Mouse (Mus musculus) cerebellum, adult 2 months (tissue): Measurements from ENCODE around the gene Gm8978. TPM values are rescaled to one million over a fixed set of nuclear protein-coding genes. Genes with fewer than 3 reads are reported as not detected.
"Not testable (repeated sequence)": the region's sequence is repeated elsewhere in the genome, so short reads cannot be mapped to it uniquely, and the experiment has no call there.

Experiments
- DNase-seq, 2 experiments: peaks; one replicate each; pipeline ENCODE4 v3.0.0; 2021
- H3K27ac ChIP-seq: fragments of 200-500 bp; 2 replicates; pipeline ENCODE4 v1.5.1; 2012; ENCODE audit warnings: low read length, control low read depth, inconsistent platforms; ENCODE audit not compliant: insufficient read depth
- H3K27me3 ChIP-seq: fragments of 200-500 bp; 2 replicates; pipeline ENCODE4 v1.6.1; 2012; ENCODE audit warnings: inconsistent platforms, mild to moderate bottlenecking, low read length, moderate library complexity; ENCODE audit not compliant: control insufficient read depth, insufficient read depth
- H3K4me1 ChIP-seq: fragments of 200-500 bp; 2 replicates; pipeline ENCODE4 v1.6.1; 2011; ENCODE audit warnings: low read length; ENCODE audit not compliant: control insufficient read depth, insufficient read depth
- H3K4me3 ChIP-seq: fragments of 200-500 bp; replicated peaks from 2 replicates; pipeline ENCODE3; 2011; ENCODE audit warnings: mild to moderate bottlenecking, low read depth, low read length, control low read depth; ENCODE audit not compliant: insufficient read depth
- POLR2A ChIP-seq: fragments of 200-500 bp; IDR thresholded peaks from 2 replicates; pipeline ENCODE4 v1.6.1; 2011; ENCODE audit warnings: low read length, control low read depth, borderline replicate concordance; ENCODE audit not compliant: insufficient read depth
- WGBS: fragments of 180-500 bp; shearing (Covaris S2); methylation state at CpG from one replicate; pipeline ENCODE4 v1.1.7; 2018; 5-methylcytosine and 5-hydroxymethylcytosine counted together
- polyA plus RNA-seq: library from polyadenylated mRNA; depleted of rRNA; stranded (reverse); fragments of >200 nt; gene quantifications from 2 replicates; pipeline ENCODE4 v1.2.3, GENCODE M21; 2012; rRNA removed

Gm8978 gene
- polyA plus RNA-seq = not detected in 2 replicates

DNA sequence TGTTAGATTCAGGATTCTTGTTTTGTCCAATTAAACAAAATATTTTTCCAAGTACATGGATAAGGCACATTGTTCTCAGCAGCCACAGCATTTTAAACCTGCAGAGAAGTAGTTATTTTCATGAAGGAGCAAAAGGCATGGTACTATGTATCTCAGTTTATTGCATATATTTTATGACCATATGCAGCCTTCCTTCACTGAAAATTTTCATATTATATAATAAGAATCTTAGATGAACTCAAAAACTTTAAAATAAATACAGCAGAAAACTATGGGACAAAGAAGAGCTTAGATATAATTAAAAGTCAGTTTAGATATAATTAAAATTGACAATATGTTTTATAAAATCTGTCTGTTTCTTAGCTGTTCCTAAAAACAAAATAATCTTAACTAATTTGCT is at the start of gene Gm8978:
Gm8978 (minus strand) TSS at position 101 of the 400 bp plus-strand sequence.
- not testable (repeated sequence) for H3K27me3 ChIP-seq, H3K4me1 ChIP-seq, H3K27ac ChIP-seq, DNase-seq, H3K4me3 ChIP-seq

DNA sequence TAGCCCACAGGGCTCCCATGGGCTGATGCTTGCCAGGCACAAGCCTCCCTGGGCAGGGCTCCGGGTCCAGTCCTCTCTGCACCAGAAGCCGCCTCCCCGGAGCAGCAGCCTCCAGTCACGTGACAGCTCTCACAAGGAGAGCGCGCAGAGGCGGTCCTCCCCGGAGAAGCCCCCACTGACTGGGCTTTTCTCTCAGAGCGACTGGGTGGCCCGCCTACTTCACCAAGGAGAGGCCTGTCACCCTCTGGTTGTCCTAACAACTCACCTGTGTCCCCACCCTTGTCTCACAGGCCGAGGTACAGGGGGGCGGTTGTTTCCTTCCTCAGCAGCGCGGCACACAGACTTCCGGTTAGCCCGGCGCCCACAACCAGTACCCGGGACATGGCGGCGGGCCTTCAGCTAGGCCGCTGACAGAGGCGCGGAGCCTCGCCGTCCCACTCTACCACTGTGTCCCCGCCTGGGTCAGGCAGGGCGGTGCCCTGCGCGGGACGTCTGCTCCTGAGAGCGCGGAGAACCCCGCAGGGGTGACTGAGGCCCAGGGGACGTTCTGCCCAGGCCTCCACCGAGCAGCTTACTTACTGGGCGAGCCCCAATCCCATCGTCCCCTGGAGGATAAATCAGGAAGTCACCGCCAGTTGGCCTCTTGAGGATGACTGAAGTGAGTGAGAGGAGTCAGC is 35.3 kb downstream of the Gm8978 start:
- H3K4me1 ChIP-seq, H3K27me3 ChIP-seq: not testable (repeated sequence)
- WGBS = 8% methylated on average over 12 of the region's 38 CpGs
- 0 out of 2 replicates have a peak, but pooled peaks have one; percentile 12 for TF ChIP-seq POLR2A
- Histone ChIP-seq H3K27ac (0 out of 2 replicates have a peak overlapping the region, but pooled peaks have one; percentile 24), H3K4me3 (peak overlapping the region; percentile 27)
- peak; percentile 77 to 79 for DNase-seq

DNA sequence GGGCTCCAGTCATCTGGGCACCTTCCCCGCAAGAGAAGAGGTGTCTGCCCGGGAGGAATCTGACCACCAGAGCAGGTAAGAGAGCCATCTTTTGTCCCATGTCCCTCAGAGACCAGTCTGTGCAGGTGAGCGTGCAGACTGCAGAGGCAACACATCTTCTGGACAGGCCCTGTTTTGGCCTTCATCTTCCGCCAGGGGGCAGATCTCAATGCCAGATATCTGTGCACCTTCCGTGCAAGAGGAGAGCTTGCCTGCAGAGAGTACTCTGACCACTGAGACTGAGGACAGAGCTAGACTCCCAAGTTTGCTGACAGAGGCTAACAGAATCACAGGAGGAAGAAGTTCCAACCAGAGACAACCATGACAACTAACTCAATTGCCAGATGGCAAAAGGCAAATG is 56.5 kb downstream of the Gm8978 start:
- not testable (repeated sequence) for H3K27me3 ChIP-seq, H3K4me3 ChIP-seq, H3K4me1 ChIP-seq, DNase-seq, H3K27ac ChIP-seq
- 84% methylated on average over 5 of the region's 5 CpGs for WGBS

Other genes with a start within 250 kb of the Gm8978 start
- gene Rnls, start 233.0 kb downstream of the Gm8978 start, polyA plus RNA-seq = 2.2 and 2.5 TPM in 2 replicates
- gene Lipo4, start 107.5 kb downstream of the Gm8978 start, polyA plus RNA-seq = not detected in 2 replicates
- gene Lipo2, start 126.1 kb upstream of the Gm8978 start, polyA plus RNA-seq = 0.24 and 0.26 TPM in 2 replicates
- gene Lipo3, start 136.7 kb upstream of the Gm8978 start, polyA plus RNA-seq = 6.7 and 7.4 TPM in 2 replicates
- not detected in 2 replicates for gene Lipo1, start 162.2 kb upstream of the Gm8978 start, polyA plus RNA-seq